Mouse (Mus musculus) limb, embryonic 12.5 days (tissue): ENCODE data around the gene AI467606. TPM values are rescaled to one million over a fixed set of nuclear protein-coding genes. Genes with fewer than 3 reads are reported as not detected.
A peak's percentile ranks its signal among the peaks of the same experiment; 100 is the strongest.

Experiments
- ATAC-seq: fragments of 200-750 bp; cut with Nextera tagmentation; 2 replicates; pipeline ENCODE4 v1.8.0; 2017; ENCODE audit warnings: low read depth, moderate TSS enrichment; ENCODE audit not compliant: insufficient number of reproducible peaks, insufficient read depth, low FRiP score, low TSS enrichment
- H3K27ac ChIP-seq: fragments of 300-500 bp; sonication (generic); 2 replicates; pipeline ENCODE4 v1.5.1; 2016; ENCODE audit warnings: mild to moderate bottlenecking, moderate library complexity
- H3K27me3 ChIP-seq: fragments of 300-500 bp; sonication (generic); 2 replicates; pipeline ENCODE4 v1.6.1; 2016; ENCODE audit warnings: mild to moderate bottlenecking, moderate library complexity
- H3K36me3 ChIP-seq: fragments of 300-500 bp; sonication (generic); 2 replicates; pipeline ENCODE4 v1.6.1; 2016; ENCODE audit warnings: mild to moderate bottlenecking, moderate library complexity
- H3K4me1 ChIP-seq: fragments of 300-500 bp; sonication (generic); replicated peaks from 2 replicates; pipeline ENCODE4 v1.6.1; 2016
- H3K4me2 ChIP-seq: fragments of 300-500 bp; sonication (generic); 2 replicates; pipeline ENCODE4 v1.6.1; 2016; ENCODE audit warnings: mild to moderate bottlenecking, moderate library complexity
- H3K4me3 ChIP-seq: fragments of 300-500 bp; sonication (generic); replicated peaks from 2 replicates; pipeline ENCODE4 v1.5.1; 2016; ENCODE audit warnings: mild to moderate bottlenecking
- H3K9ac ChIP-seq: fragments of 300-500 bp; sonication (generic); replicated peaks from 2 replicates; pipeline ENCODE4 v1.6.1; 2016; ENCODE audit warnings: mild to moderate bottlenecking, moderate library complexity
- H3K9me3 ChIP-seq: fragments of 300-500 bp; sonication (generic); 2 replicates; pipeline ENCODE4 v1.6.1; 2016; ENCODE audit warnings: mild to moderate bottlenecking, moderate library complexity
- WGBS: fragments of 180-500 bp; shearing (Covaris S2); methylation state at CpG from one replicate; pipeline ENCODE4 v1.1.7; 2016; 5-methylcytosine and 5-hydroxymethylcytosine counted together
- polyA plus RNA-seq: library from polyadenylated mRNA; unstranded; fragments of >200 nt; fragmentation: Nextera tagmentation; extraction: Ambion mirVana; gene quantifications from 2 replicates; pipeline ENCODE4 v1.2.1, GENCODE M21; 2016

Gene AI467606
- polyA plus RNA-seq, 1 experiment from 2014 or later, result 1.4 TPM

GRCm38 (mm10) chr7:127096456-127096855, 5.3 kb downstream of the AI467606 start:
- no peak overlapping the region for H3K27ac ChIP-seq
- 65% methylated on average over 7 of the region's 7 CpGs for WGBS
- no peaks in the 10 kb centered on the region for H3K27me3 ChIP-seq
- no peak overlapping the region for H3K4me3 ChIP-seq
- H3K36me3 ChIP-seq, result no peaks in the 10 kb centered on the region
- no peak for ATAC-seq
- no peak overlapping the region for H3K4me2 ChIP-seq
- no peaks in the 10 kb centered on the region for H3K9me3 ChIP-seq
- no peak overlapping the region for H3K9ac ChIP-seq
- peaks cover 3% of the 10 kb centered on the region for H3K4me1 ChIP-seq

GRCm38 (mm10) chr7:127098521-127098920, 7.4 kb downstream of the AI467606 start:
- Histone ChIP-seq H3K27me3 (no peaks in the 10 kb centered on the region), H3K36me3 (no peaks in the 10 kb centered on the region), H3K9me3 (no peaks in the 10 kb centered on the region), H3K4me3 (no peak overlapping the region), H3K9ac (no peak overlapping the region), H3K4me1 (no peaks in the 10 kb centered on the region; the same call in 1 of the 2 replicates), H3K27ac (no peak overlapping the region), H3K4me2 (no peak overlapping the region)
- ATAC-seq, result no peak
- 82% methylated on average over 5 of the region's 5 CpGs for WGBS

- Histone ChIP-seq H3K4me1 (peaks cover under 1% of the 10 kb centered on the region; the same call in 1 of the 2 replicates), H3K4me3 (no peak overlapping the region), H3K27ac (no peak overlapping the region), H3K9me3 (no peaks in the 10 kb centered on the region), H3K9ac (no peak overlapping the region), H3K36me3 (no peaks in the 10 kb centered on the region), H3K4me2 (no peak overlapping the region), H3K27me3 (no peaks in the 10 kb centered on the region)
- WGBS, result 88% methylated on average over 4 of the region's 4 CpGs
- ATAC-seq, result no peak
Observed at GRCm38 (mm10) chr7:127098950-127099349, 7.8 kb downstream of the AI467606 start.

GRCm38 (mm10) chr7:127099528-127099927, 8.4 kb downstream of the AI467606 start:
- no peak for ATAC-seq
- Histone ChIP-seq H3K4me1 (peaks cover 5% of the 10 kb centered on the region; the same call in 1 of the 2 replicates), H3K9me3 (no peaks in the 10 kb centered on the region), H3K9ac (no peak overlapping the region), H3K27ac (no peak overlapping the region), H3K27me3 (no peaks in the 10 kb centered on the region), H3K36me3 (no peaks in the 10 kb centered on the region), H3K4me3 (no peak overlapping the region), H3K4me2 (no peak overlapping the region)
- 88% methylated on average over 4 of the region's 4 CpGs for WGBS

- no peak overlapping the region for H3K27ac ChIP-seq
- no peak overlapping the region for H3K4me2 ChIP-seq
- H3K9ac ChIP-seq, result no peak overlapping the region
- no peaks in the 10 kb centered on the region for H3K36me3 ChIP-seq
- H3K4me1 ChIP-seq, result 0 out of 2 replicates have a peak, but pooled peaks cover 5% of the 10 kb centered on the region
- WGBS, result 33% methylated on average over 2 of the region's 2 CpGs
- no peak for ATAC-seq
- no peak overlapping the region for H3K4me3 ChIP-seq
- H3K9me3 ChIP-seq, result no peaks in the 10 kb centered on the region
- H3K27me3 ChIP-seq, result no peaks in the 10 kb centered on the region
Observed at GRCm38 (mm10) chr7:127101451-127102016, 10.4 kb downstream of the AI467606 start.

GRCm38 (mm10) chr7:127102148-127102547, 11.0 kb downstream of the AI467606 start:
- Histone ChIP-seq H3K4me2 (no peak overlapping the region), H3K4me3 (no peak overlapping the region), H3K27me3 (no peaks in the 10 kb centered on the region), H3K27ac (no peak overlapping the region), H3K36me3 (no peaks in the 10 kb centered on the region), H3K9me3 (no peaks in the 10 kb centered on the region), H3K9ac (no peak overlapping the region), H3K4me1 (0 out of 2 replicates have a peak, but pooled peaks cover 5% of the 10 kb centered on the region)
- 77% methylated on average over 6 of the region's 6 CpGs for WGBS
- no peak for ATAC-seq

GRCm38 (mm10) chr7:127103960-127104359, 12.8 kb downstream of the AI467606 start:
- no peaks in the 10 kb centered on the region for H3K27me3 ChIP-seq
- no peaks in the 10 kb centered on the region for H3K36me3 ChIP-seq
- no peak for ATAC-seq
- no peaks in the 10 kb centered on the region for H3K9me3 ChIP-seq
- H3K9ac ChIP-seq, result no peak overlapping the region
- no peak overlapping the region for H3K4me3 ChIP-seq
- no peak overlapping the region for H3K4me2 ChIP-seq
- 0 out of 2 replicates have a peak, but pooled peaks cover 5% of the 10 kb centered on the region for H3K4me1 ChIP-seq
- no peak overlapping the region for H3K27ac ChIP-seq
- 72% methylated on average over 6 of the region's 6 CpGs for WGBS

- no peaks in the 10 kb centered on the region for H3K9me3 ChIP-seq
- H3K4me1 ChIP-seq, result 0 out of 2 replicates have a peak, but pooled peaks cover 5% of the 10 kb centered on the region
- no peaks in the 10 kb centered on the region for H3K27me3 ChIP-seq
- peak; percentile 58; the same call in 1 of the 2 replicates for ATAC-seq
- H3K27ac ChIP-seq, result no peak overlapping the region
- H3K4me2 ChIP-seq, result peak overlapping the region; percentile 53
- H3K4me3 ChIP-seq, result peak overlapping the region; percentile 34
- WGBS, result 16% methylated on average over 17 of the region's 17 CpGs
- no peaks in the 10 kb centered on the region for H3K36me3 ChIP-seq
- peak overlapping the region; percentile 56 for H3K9ac ChIP-seq
Observed at GRCm38 (mm10) chr7:127104560-127105332, 13.6 kb downstream of the AI467606 start.

GRCm38 (mm10) chr7:127105551-127105950, 14.4 kb downstream of the AI467606 start:
- 74% methylated on average over 7 of the region's 7 CpGs for WGBS
- H3K9me3 ChIP-seq, result no peaks in the 10 kb centered on the region
- H3K4me1 ChIP-seq, result 0 out of 2 replicates have a peak, but pooled peaks cover 8% of the 10 kb centered on the region
- H3K27ac ChIP-seq, result no peak overlapping the region
- no peaks in the 10 kb centered on the region for H3K36me3 ChIP-seq
- no peak overlapping the region for H3K9ac ChIP-seq
- ATAC-seq, result no peak
- no peak overlapping the region for H3K4me2 ChIP-seq
- H3K27me3 ChIP-seq, result no peaks in the 10 kb centered on the region
- H3K4me3 ChIP-seq, result no peak overlapping the region

- Histone ChIP-seq H3K4me1 (peaks cover 10% of the 10 kb centered on the region; the same call in 1 of the 2 replicates), H3K9ac (no peak overlapping the region), H3K36me3 (no peaks in the 10 kb centered on the region), H3K27me3 (no peaks in the 10 kb centered on the region; the same call in 1 of the 2 replicates), H3K4me3 (no peak overlapping the region), H3K9me3 (no peaks in the 10 kb centered on the region), H3K27ac (no peak overlapping the region), H3K4me2 (no peak overlapping the region)
- WGBS, result 47% methylated on average over 18 of the region's 18 CpGs
- ATAC-seq, result no peak; the same call in 1 of the 2 replicates
Observed at GRCm38 (mm10) chr7:127110239-127111007, 19.3 kb downstream of the AI467606 start.

- Histone ChIP-seq H3K4me3 (no peak overlapping the region), H3K36me3 (no peaks in the 10 kb centered on the region), H3K27ac (no peak overlapping the region), H3K4me1 (peaks cover 10% of the 10 kb centered on the region; the same call in 1 of the 2 replicates), H3K4me2 (no peak overlapping the region), H3K9me3 (no peaks in the 10 kb centered on the region), H3K9ac (no peak overlapping the region), H3K27me3 (no peaks in the 10 kb centered on the region; the same call in 1 of the 2 replicates)
- no peak for ATAC-seq
- WGBS, result 39% methylated on average over 6 of the region's 6 CpGs
Observed at GRCm38 (mm10) chr7:127111461-127111860, 20.3 kb downstream of the AI467606 start.
